Mouse (Mus musculus) left cerebral cortex, postnatal 10 days (tissue): ENCODE data around the gene Slc25a35. TPM values are rescaled to one million over a fixed set of nuclear protein-coding genes. Genes with fewer than 3 reads are reported as not detected.
"Not testable (repeated sequence)": the region's sequence is repeated elsewhere in the genome, so short reads cannot be mapped to it uniquely, and the experiment has no call there.

ENCODE experiments used
- DNase-seq, 2 experiments: peaks; one replicate each; pipeline ENCODE4 v3.0.0; 2021 to 2022; ENCODE audit warnings: low spot score in 2 of 2, mixed read lengths in 1 of 2; ENCODE audit errors: extremely low spot score in 1 of 2
- intact Hi-C: fragments of 180-260 bp; cut with DNase I; formaldehyde crosslinking; loops from one replicate; pipeline ENCODE4 v1.15.1; 2025
- total RNA-seq, 2 experiments: library from RNA; stranded (reverse); gene quantifications; 2 replicates each; pipeline ENCODE4 v1.2.3; 2021

Slc25a35 gene
- total RNA-seq, 2 experiments from 2014 or later: 3.2 to 3.6 TPM

- DNase-seq: no peak
- intact Hi-C loops: no loop called here
Observed at GRCm38 (mm10) chr11:68956697-68957096, 11.2 kb upstream of the Slc25a35 start.

DNA sequence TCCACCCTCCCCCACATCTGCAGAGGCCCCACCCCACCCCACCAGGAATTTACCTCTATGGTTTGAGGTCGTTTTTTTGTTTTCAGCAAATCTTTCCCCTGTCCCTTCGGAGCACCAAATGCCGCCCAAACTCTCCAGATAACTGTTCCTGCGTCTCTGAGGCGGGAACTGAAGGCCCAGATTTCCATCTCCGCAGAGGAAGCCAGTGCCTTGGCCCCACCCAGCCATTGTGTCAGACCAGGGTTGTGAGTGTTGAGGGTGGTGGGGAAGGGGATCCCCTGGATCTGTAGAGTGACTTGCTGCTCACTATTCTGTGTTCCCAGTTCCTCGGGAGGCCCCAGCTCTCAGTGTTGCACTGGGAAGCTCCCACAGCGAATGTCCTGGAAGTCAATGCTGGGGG is 10.6 kb upstream of the Slc25a35 start, which contains the start of gene Arhgef15:
Gene Arhgef15 (minus strand): TSS at position 173 of the 400 bp plus-strand sequence.
- intact Hi-C loops: no loop called here
- no peak for DNase-seq

- no peak for DNase-seq
Observed at GRCm38 (mm10) chr11:68957971-68958370, 10.0 kb upstream of the Slc25a35 start.

DNA sequence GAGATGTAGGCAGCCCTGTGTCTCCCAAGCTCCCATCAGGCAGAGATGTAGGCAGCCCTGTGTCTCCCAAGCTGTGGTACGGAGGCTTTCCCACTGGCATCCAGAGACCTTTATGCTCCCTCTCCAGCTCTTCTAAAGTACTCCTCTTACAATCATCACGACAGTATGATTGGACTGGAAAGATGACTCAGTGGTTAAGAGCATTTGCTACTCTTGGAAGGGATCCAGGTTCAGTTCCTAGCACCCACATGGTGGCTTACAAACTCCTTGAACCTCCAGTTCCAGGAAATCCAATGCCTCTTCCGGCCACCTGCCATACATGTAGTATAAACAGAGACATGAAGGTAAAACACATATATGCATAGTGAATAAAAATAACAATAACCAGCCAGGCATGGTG is 6.3 kb upstream of the Slc25a35 start:
- intact Hi-C loops: no loop called here
- no peak for DNase-seq

More at GRCm38 (mm10) chr11:68957971-68958370, 10.0 kb upstream of the Slc25a35 start:
- intact Hi-C loops: no loop called here

DNA sequence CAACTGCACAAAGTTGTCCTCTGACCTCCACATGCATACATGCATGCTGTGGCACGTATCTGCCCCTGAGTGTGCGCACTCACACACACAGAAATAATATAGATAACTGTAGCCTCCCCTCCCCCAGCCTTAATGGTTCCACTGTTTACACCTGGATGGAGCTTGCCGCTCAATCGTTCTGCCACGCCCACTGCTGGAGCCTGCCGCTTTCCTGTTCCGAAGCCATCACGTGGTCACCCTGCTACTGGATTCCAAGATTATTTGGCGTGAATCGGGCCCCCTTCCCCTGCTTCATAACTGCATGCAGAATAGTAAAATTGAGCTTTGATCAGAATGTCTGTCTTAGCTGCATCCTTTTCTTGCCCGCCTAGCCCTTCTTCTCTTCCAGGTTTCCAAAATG is 5.8 kb upstream of the Slc25a35 start:
- DNase-seq, intact Hi-C loops: not testable (repeated sequence)

- intact Hi-C loops: no loop called here
- no peak for DNase-seq
Observed at GRCm38 (mm10) chr11:68963405-68963804, 4.5 kb upstream of the Slc25a35 start.

DNA sequence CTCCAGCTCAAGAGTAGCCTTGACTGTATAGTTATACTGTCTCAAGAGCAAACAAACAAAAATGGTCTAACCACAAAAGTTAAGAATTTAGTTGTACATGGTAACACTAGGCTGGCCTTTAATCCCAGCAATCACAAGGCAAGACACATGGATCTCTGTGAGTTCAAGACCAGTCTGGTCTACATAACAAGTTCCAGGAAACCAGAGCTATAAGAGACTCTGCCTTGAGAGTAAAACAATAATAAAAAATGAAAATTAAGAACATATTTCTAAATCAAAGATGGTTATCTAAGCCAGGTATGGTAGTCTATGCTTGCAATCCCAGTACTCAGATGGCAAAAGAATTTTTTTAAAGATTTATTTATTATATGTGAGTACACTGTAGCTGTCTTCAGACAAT is 2.9 kb upstream of the Slc25a35 start:
- DNase-seq: no peak
- intact Hi-C loops: no loop called here

DNA sequence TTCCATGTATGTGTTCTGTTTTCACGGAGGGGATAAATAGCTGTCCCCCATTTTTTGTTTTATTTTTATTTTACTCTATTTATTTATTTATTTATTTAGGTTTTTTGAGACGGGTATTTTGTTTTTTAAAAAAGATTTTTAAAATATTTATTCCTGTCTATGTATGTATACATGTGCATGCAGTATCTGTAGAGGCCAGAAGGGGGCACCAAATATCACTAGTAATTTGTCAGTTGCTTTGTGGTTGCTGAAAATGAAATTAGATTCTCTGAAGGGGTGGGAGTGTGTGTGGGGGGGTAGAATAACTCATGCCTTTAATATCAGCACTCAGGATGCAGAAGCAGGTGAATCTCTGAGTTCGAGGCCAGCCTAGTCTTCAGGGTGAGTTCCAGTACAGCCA is 2.1 kb upstream of the Slc25a35 start:
- intact Hi-C loops: no loop called here
- no peak for DNase-seq

GRCm38 (mm10) chr11:68966554-68966953 is 1.4 kb upstream of the Slc25a35 start:
- intact Hi-C loops: no loop called here
- DNase-seq: no peak

GRCm38 (mm10) chr11:68968752-68969151 is 821 bp downstream of the Slc25a35 start:
- intact Hi-C loops: no loop called here
- peak in 1 of 2 experiments; percentile 28 for DNase-seq

GRCm38 (mm10) chr11:68970232-68970631 is 2.3 kb downstream of the Slc25a35 start:
- intact Hi-C loops: no loop called here
- DNase-seq: peak in 1 of 2 experiments; percentile 69

GRCm38 (mm10) chr11:68973250-68974058 is 5.5 kb downstream of the Slc25a35 start:
- intact Hi-C loops: not testable (repeated sequence)
- DNase-seq: peak; percentile 76 to 90

- no peak for DNase-seq
- intact Hi-C loops: no loop called here
Observed at GRCm38 (mm10) chr11:68974059-68974450, 6.1 kb downstream of the Slc25a35 start.

- DNase-seq: no peak
- intact Hi-C loops: no loop called here
Observed at GRCm38 (mm10) chr11:68975085-68975484, 7.2 kb downstream of the Slc25a35 start, which contains the start of gene Rangrf. TSS of gene Rangrf (minus strand) at chr11:68975185.

DNA sequence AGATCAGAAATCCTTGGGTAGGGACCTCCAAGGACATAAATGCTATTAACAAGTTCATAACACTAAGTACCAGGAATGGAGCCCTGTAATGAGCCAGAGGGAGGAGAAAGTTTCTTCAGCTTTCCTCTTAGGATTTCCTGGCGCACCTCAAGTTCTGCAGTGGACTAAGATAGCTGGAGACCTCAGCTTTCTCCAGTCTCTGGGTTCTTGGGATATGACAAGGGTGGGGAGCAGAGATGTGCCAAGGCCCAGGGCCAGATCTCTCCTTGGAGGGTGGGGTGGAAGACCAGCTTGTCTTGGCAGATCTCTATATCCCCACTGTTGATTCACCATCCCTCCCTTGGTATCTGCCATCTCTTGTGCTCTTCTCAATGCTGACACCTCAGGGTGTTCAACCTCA is 7.7 kb downstream of the Slc25a35 start:
- DNase-seq: no peak
- intact Hi-C loops: no loop called here

- DNase-seq: no peak
- intact Hi-C loops: no loop called here
Observed at GRCm38 (mm10) chr11:68979320-68979733, 11.4 kb downstream of the Slc25a35 start.

DNA sequence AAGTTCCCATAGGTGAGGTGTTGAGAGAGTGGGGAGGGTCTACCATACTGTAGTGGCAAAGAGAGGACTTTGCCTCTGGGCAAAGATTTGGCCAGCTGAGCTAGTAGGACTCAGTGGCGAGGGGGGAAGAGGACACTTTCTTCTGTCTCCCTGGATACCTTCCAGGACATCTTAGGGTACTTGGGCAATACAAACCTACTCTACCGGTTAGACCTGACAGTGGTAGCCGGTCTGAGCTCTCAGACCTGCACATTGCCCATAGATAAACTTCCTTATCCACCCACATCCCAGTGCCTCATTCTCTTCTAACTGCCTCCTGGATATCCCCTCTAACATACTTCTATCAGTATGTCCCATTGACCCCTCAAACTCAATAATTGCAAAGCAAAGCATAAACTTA is 13.0 kb downstream of the Slc25a35 start:
- intact Hi-C loops: no loop called here
- no peak for DNase-seq

DNA sequence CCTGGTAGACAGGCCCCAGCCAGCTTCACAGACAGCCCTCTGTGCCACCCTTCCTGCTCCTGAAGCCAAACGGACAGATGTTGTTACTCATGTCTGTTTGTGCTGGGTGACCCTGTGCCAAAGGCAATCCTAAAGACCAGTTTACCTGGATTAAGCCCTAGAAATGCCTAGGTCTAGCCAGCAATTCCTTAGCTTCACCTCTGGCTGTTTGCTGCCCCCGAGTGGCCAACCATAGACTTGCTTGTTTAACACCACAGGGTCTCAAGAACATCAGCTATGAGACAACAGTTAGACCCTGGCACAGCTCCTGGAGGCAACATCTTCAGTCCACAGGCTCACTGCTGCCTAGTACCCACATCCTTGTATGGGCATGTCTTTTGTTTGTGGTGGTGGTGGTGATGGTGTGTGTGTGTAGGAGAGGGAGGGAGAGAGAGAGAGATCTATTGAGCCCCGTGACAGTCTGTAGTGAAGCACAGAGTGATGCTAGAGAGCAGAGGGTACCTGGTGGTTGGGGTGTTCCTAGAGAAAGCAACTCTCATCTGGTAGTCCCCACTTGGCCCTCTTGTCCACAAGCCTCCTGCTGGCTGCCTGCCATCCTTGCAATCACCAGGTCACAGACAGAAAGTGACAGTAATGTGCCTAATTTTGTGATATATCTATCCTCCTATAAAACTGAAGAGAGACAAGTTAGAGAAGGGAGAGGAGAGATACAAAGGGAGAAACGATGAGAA is 14.9 kb downstream of the Slc25a35 start:
- intact Hi-C loops: loop anchor here (2.0 kb wide), 1 partner anchor 78 kb away; no protein-coding TSS in a partner anchor
- peak; percentile 47 to 81 for DNase-seq

DNA sequence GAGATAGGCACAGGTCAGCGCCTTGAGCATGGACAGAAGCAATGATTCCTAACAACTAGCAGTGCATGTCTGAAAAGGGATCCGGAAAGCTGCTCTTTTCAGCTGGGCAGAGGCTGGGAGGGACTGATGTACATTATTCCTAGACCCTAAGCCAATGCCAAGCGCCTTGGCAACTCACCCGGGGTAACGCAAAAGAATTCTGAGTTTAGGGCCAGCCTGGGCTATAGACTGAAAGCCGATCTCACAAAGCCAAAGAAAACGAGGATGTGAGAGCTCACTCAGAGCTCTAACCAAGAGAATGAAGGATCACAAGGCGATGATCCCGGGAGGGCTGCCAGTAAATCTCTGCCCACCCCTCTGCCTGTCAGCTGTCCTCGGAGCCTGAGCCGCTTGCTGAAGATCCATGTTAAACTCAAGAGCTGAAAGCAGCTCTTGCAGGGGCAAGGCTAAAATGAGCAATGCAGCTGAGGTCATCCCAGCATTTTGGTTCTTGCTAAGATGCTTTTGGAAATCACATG is 19.5 kb downstream of the Slc25a35 start:
- no peak for DNase-seq
- intact Hi-C loops: no loop called here

GRCm38 (mm10) chr11:68988341-68988740 is 20.4 kb downstream of the Slc25a35 start:
- no peak for DNase-seq
- intact Hi-C loops: no loop called here
